Mouse (Mus musculus) small intestine, adult 2 months (tissue): ENCODE measurements at regions not wholly inside any gene's neighbourhood (a gene's known extent, or its start where the extent isn't known, plus 50 kb on each side); places are given as distances from the start of the nearest gene placed in this dataset.

ENCODE experiments used
- CTCF ChIP-seq: fragments of 200-500 bp; IDR thresholded peaks from 2 replicates; pipeline ENCODE4 v1.5.1; 2012; ENCODE audit warnings: low read depth, mild to moderate bottlenecking, control low read depth, inconsistent platforms, low read length, moderate library complexity, mixed read lengths; ENCODE audit not compliant: insufficient replicate concordance, insufficient read length; ENCODE audit errors: extremely low read depth
- POLR2A ChIP-seq: fragments of 200-500 bp; IDR thresholded peaks from 2 replicates; pipeline ENCODE4 v1.6.1; 2012; ENCODE audit warnings: low read depth, mild to moderate bottlenecking, control low read depth, inconsistent platforms, low read length, moderate library complexity

GRCm38 (mm10) chr14:76799741-76800140 is 236.8 kb upstream of the Ccdc122 start:
- TF ChIP-seq POLR2A (no peak), CTCF (no peak)
